Comparison of ENCODE assay signal across 1 mouse cellular context in the genomic region with DNA sequence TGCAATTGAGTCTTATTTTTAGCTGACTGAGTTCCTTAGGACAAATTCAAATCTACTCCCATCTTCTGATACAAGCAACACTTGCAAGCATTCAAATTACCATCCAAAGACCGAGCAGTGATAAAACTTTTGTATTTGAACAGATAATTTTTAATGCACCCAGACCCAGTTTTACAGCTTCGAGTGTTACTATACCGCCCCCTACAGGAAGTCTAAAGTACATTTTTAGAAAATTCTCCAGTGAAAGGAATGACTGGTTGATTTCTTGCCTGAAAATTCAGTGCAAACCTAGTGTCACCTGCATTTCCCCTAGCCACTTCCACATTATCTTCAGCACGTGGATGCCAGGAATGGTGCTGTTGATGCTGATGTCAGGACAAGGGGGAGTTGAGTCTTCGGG.
TF ChIP-seq lines count a peak whose summit lies in the region.

No protein-coding gene starts in this region.

TF ChIP-seq in MEL, 35 proteins besides CTCF, POLR2A, EP300 and RAD21:
- TF ChIP-seq USF2 (IDR thresholded peaks at IDR 0.05; ENCODE audit: borderline replicate concordance in 1 of 2, insufficient read depth in 1 of 2, low read depth in 1 of 2, low read length in 2 of 2) (no peak), SMC3 (IDR thresholded peaks at IDR 0.05; ENCODE audit: low read depth, low read length) (peak; percentile 95), ZC3H11A (IDR thresholded peaks at IDR 0.05; ENCODE audit: low read depth, low read length) (peak; percentile 97), GATA1 (IDR thresholded peaks at IDR 0.05; ENCODE audit: low read depth, low read length) (0 out of 2 replicates have a peak, but pooled peaks have one; percentile 16)
